Mouse (Mus musculus) layer of hippocampus, postnatal 36 days (tissue): ENCODE data around the gene Mea1. TPM values are rescaled to one million over a fixed set of nuclear protein-coding genes. Genes with fewer than 3 reads are reported as not detected.
A peak's percentile ranks its signal among the peaks of the same experiment; 100 is the strongest.

Experiments used
- DNase-seq, 2 experiments: peaks; one replicate each; pipeline ENCODE4 v3.0.0; 2022
- total RNA-seq, 2 experiments: library from RNA; stranded (reverse); gene quantifications; 2 replicates each; pipeline ENCODE4 v1.2.3; 2021

Gene Mea1
- total RNA-seq, 2 experiments from 2014 or later, result 97.6 to 100 TPM

GRCm38 (mm10) chr17:46673850-46674529 lies 4.6 kb upstream of the Mea1 start, which contains the start of gene Rrp36:
Gene Rrp36 (minus strand): TSS chr17:46674352.
- peak; percentile 89 to 90 for DNase-seq

GRCm38 (mm10) chr17:46674530-46675283 lies 3.9 kb upstream of the Mea1 start:
- DNase-seq, result no peak

GRCm38 (mm10) chr17:46678911-46679310 lies 318 bp downstream of the Mea1 start:
- no peak for DNase-seq

GRCm38 (mm10) chr17:46679843-46680759 lies 1.5 kb downstream of the Mea1 start:
- DNase-seq, result no peak

GRCm38 (mm10) chr17:46680760-46681373 lies 2.3 kb downstream of the Mea1 start, which contains the start of gene Klhdc3:
Gene Klhdc3 (minus strand): TSS chr17:46680914.
- peak; percentile 94 to 95 for DNase-seq

GRCm38 (mm10) chr17:46681466-46682118 lies 3.0 kb downstream of the Mea1 start:
- DNase-seq, result no peak

- no peak for DNase-seq
Measured at GRCm38 (mm10) chr17:46682654-46683389, 4.2 kb downstream of the Mea1 start.

- DNase-seq, result no peak
Measured at GRCm38 (mm10) chr17:46685913-46686312, 7.3 kb downstream of the Mea1 start.

- no peak for DNase-seq
Measured at GRCm38 (mm10) chr17:46690665-46691064, 12.1 kb downstream of the Mea1 start.

GRCm38 (mm10) chr17:46691390-46691789 lies 12.8 kb downstream of the Mea1 start:
- no peak for DNase-seq

GRCm38 (mm10) chr17:46694517-46695063 lies 16.0 kb downstream of the Mea1 start:
- DNase-seq, result no peak

- no peak for DNase-seq
Measured at GRCm38 (mm10) chr17:46698515-46698914, 19.9 kb downstream of the Mea1 start.

- no peak for DNase-seq
Measured at GRCm38 (mm10) chr17:46699245-46699644, 20.7 kb downstream of the Mea1 start.

GRCm38 (mm10) chr17:46699912-46700311 lies 21.3 kb downstream of the Mea1 start:
- DNase-seq, result no peak

GRCm38 (mm10) chr17:46701489-46701888 lies 22.9 kb downstream of the Mea1 start:
- no peak for DNase-seq

GRCm38 (mm10) chr17:46702100-46702499 lies 23.5 kb downstream of the Mea1 start:
- DNase-seq, result no peak

GRCm38 (mm10) chr17:46702506-46702905 lies 23.9 kb downstream of the Mea1 start:
- no peak for DNase-seq

- no peak for DNase-seq
Measured at GRCm38 (mm10) chr17:46703971-46704886, 25.6 kb downstream of the Mea1 start.
